Mouse (Mus musculus) inflammation-experienced regulatory T-cells, adult 6 months (primary cell): ENCODE measurements around the gene Gng11. TPM values are rescaled to one million over a fixed set of nuclear protein-coding genes. Genes with fewer than 3 reads are reported as not detected.

Source experiments
- ATAC-seq: one replicate; pipeline ENCODE4 v1.8.0; 2017
- polyA plus RNA-seq, 3 experiments: library from polyadenylated mRNA; unstranded; fragments of 100-300 nt; shearing (Covaris generic); gene quantifications; one replicate each; pipeline ENCODE4 v1.2.1; 2017

The Gng11 gene
- polyA plus RNA-seq, result not detected

- ATAC-seq, result no peak
These were observed at the start of gene Gng11 for GRCm38 (mm10) chr6:4003890-4004306. Gng11 (plus strand) TSS chr6:4003904.

GRCm38 (mm10) chr6:3954969-3955368 lies 48.7 kb upstream of the Gng11 start:
- no peak for ATAC-seq

GRCm38 (mm10) chr6:3967676-3968626 lies 35.8 kb upstream of the Gng11 start:
- no peak for ATAC-seq

- no peak for ATAC-seq
These were observed 30.0 kb upstream of the Gng11 start for GRCm38 (mm10) chr6:3973679-3974078.

GRCm38 (mm10) chr6:3982661-3983284 lies 20.9 kb upstream of the Gng11 start:
- no peak for ATAC-seq

GRCm38 (mm10) chr6:3988750-3989149 lies 15.0 kb upstream of the Gng11 start, which contains the start of gene Tfpi2:
Tfpi2 (minus strand) TSS chr6:3988919.
- ATAC-seq, result no peak

- ATAC-seq, result no peak
These were observed 10.2 kb upstream of the Gng11 start, which contains the start of gene Gngt1 for GRCm38 (mm10) chr6:3993492-3993891. Gngt1 (plus strand) TSS chr6:3993792.

GRCm38 (mm10) chr6:3998089-3998488 lies 5.6 kb upstream of the Gng11 start:
- ATAC-seq, result no peak

GRCm38 (mm10) chr6:3999296-3999695 lies 4.4 kb upstream of the Gng11 start:
- ATAC-seq, result no peak

- no peak for ATAC-seq
These were observed 3.0 kb upstream of the Gng11 start for GRCm38 (mm10) chr6:4000716-4001115.

- no peak for ATAC-seq
These were observed 259 bp upstream of the Gng11 start for GRCm38 (mm10) chr6:4003445-4003844.

- ATAC-seq, result no peak
These were observed 1.1 kb downstream of the Gng11 start for GRCm38 (mm10) chr6:4004808-4005207.

GRCm38 (mm10) chr6:4008501-4009040 lies 4.9 kb downstream of the Gng11 start:
- ATAC-seq, result no peak

GRCm38 (mm10) chr6:4009548-4009947 lies 5.8 kb downstream of the Gng11 start:
- no peak for ATAC-seq

GRCm38 (mm10) chr6:4022645-4023044 lies 18.9 kb downstream of the Gng11 start:
- ATAC-seq, result no peak

GRCm38 (mm10) chr6:4026367-4026766 lies 22.7 kb downstream of the Gng11 start:
- no peak for ATAC-seq

GRCm38 (mm10) chr6:4030956-4031355 lies 27.3 kb downstream of the Gng11 start:
- ATAC-seq, result no peak

GRCm38 (mm10) chr6:4041821-4042220 lies 38.1 kb downstream of the Gng11 start:
- no peak for ATAC-seq

GRCm38 (mm10) chr6:4047200-4047599 lies 43.5 kb downstream of the Gng11 start:
- ATAC-seq, result no peak

- no peak for ATAC-seq
These were observed 49.1 kb downstream of the Gng11 start for GRCm38 (mm10) chr6:4052843-4053242.

GRCm38 (mm10) chr6:4054387-4054786 lies 50.7 kb downstream of the Gng11 start:
- no peak for ATAC-seq
